Mouse (Mus musculus): Measurements from ENCODE around the gene Dnajc1. TPM values are rescaled to one million over a fixed set of nuclear protein-coding genes. Genes with fewer than 3 reads are reported as not detected.

Gene Dnajc1
- polyA plus RNA-seq (2015; fragmentation: Nextera tagmentation; extraction: Ambion mirVana), result 20.0 and 21.2 TPM in 2 replicates

DNA sequence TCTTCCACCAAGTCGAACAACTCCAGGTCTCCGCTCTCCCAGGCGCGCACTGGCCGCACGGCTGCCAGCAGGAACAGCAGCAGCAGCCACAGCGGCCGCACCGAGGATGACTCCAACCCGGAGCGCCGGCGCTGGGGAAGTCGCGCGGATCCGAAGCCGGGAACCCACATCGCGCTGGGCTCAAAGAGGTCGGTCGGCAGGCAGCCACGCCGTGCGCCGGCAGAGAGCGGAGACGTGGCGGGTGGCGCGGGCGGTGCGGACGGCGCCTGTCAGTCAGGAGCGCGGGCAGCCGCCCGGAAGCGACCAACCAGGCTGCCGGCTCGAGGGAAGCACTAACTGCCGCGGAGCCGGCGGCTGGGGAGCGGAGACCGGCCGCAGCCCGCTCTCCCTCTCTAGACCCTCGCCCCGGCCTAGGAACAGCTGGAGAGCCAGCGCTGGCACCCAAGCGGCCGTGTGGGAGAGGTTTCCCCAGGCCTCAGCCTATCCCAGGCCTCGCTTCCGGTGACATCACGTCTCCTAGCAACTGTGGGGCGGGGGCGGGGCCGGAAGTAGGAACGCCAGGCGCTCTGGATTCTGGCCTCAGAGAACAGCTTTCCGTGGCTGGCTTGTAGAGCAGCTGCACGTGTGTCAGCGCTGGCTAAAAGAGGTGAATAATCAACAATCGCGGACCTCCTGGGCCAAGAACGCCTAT lies at the start of gene Dnajc1:
Dnajc1 (minus strand) TSS at position 500 of the 691 bp plus-strand sequence.
- H3K4me3 ChIP-seq, result peak within 1 kb of the TSS; percentile 70
- no peaks in the 10 kb centered on the region for H3K36me3 ChIP-seq (replicated peaks)
- peak within 1 kb of the TSS; percentile 95 for H3K27ac ChIP-seq
- no peaks in the 10 kb centered on the region for H3K27me3 ChIP-seq (replicated peaks)
- WGBS, result under 1% methylated on average over 69 of the region's 69 CpGs
- H3K9ac ChIP-seq, result peak within 1 kb of the TSS; percentile 66
- ATAC-seq (replicated peaks), result peak; percentile 100
- peaks cover 18% of the 10 kb centered on the region for H3K4me1 ChIP-seq
- peak within 1 kb of the TSS; percentile 58 for H3K4me2 ChIP-seq
- no peaks in the 10 kb centered on the region for H3K9me3 ChIP-seq

DNA sequence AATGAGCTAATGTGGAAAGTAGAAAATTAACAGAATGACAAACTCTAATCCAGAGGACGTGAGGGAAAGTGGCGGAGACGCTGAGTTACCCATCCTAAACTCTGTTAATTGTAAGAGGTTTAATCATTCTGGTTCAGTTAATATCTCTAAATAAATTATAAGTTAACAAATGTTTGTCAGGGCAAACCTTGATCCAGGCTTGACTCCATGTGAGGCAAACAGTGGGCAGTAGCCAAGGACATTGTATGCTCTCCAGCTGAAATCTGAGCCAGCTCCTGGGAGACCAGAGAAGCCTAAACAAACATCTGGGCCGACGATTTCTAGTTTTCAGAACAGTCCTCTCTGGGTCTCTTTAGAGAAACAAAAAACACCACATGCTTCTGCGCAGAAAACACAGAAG lies 49.2 kb upstream of the Dnajc1 start:
- no peak overlapping the region for H3K4me3 ChIP-seq
- H3K9me3 ChIP-seq, result no peaks in the 10 kb centered on the region
- no peak for ATAC-seq (replicated peaks)
- H3K4me2 ChIP-seq, result no peak overlapping the region
- no peak overlapping the region for H3K27ac ChIP-seq
- 51% methylated on average over 6 of the region's 6 CpGs for WGBS
- no peak overlapping the region for H3K9ac ChIP-seq
- no peaks in the 10 kb centered on the region for H3K27me3 ChIP-seq (replicated peaks)
- no peaks in the 10 kb centered on the region for H3K36me3 ChIP-seq (replicated peaks)
- H3K4me1 ChIP-seq, result no peaks in the 10 kb centered on the region

DNA sequence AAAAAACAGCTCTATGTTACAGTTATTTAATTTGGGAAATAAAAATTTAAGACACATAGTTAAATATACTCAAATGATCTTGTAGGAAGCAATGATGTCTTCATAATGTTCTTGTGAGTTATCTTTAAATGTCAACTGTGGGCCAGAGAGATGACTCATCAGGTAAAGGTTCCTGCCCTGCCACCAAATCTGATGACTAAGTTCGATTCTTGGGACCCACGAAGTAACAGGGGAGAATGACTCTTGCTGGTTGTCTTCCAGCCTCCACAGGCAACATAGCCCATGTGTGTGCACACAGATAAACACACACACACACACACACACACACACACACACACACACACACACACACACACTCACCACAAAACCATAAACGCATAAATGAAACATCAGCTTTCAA lies 22.6 kb upstream of the Dnajc1 start:
- 95% methylated on average over 3 of the region's 3 CpGs for WGBS
- no peak for ATAC-seq (replicated peaks)
- no peak overlapping the region for H3K4me3 ChIP-seq
- H3K27me3 ChIP-seq (replicated peaks), result no peaks in the 10 kb centered on the region
- H3K4me2 ChIP-seq, result no peak overlapping the region
- H3K36me3 ChIP-seq (replicated peaks), result no peaks in the 10 kb centered on the region
- no peaks in the 10 kb centered on the region for H3K4me1 ChIP-seq
- H3K9ac ChIP-seq, result no peak overlapping the region
- H3K9me3 ChIP-seq, result no peaks in the 10 kb centered on the region
- H3K27ac ChIP-seq, result no peak overlapping the region

DNA sequence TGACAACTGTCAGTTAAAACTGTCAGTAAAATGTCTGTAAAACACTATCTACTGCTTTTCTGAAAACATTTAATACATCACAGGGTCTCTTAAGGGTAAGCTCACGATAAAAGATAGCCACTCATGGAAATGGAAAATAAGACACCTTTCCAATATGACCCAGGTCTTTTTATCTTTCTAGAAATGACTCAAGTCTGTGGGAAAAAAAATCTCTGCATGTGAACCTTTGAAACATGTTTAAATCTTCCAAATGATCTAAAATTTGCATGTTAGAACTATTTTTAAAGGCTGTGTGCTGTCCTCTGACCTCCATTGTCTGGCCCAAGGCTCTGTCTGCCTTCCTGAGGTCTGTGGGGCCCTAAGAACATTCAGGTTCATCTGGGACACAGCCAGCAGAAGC lies 11.0 kb upstream of the Dnajc1 start:
- no peak overlapping the region for H3K9ac ChIP-seq
- 85% methylated on average over 1 of the region's 1 CpGs for WGBS

DNA sequence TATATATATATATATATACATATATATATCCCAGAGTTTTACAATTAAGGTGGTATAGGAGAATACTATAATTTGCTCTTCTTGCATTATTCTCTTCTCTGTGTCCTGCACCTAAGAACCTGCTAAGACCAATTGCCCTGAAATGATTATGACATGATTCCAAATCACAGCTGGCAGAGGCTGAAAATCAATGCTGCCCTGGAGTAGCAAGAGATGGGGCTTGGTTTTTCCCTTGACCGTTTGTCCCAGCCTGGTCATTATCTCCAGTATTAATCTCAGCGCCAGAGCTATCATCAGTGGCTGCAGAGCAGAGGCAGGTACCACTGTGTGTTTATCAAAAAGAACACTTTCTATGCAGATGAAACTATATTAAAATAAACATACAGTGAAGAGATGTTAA lies 9.1 kb upstream of the Dnajc1 start:
- Histone ChIP-seq H3K9ac (no peak overlapping the region), H3K4me3 (no peak overlapping the region), H3K4me2 (no peak overlapping the region), H3K36me3 (replicated peaks) (no peaks in the 10 kb centered on the region), H3K4me1 (no peaks in the 10 kb centered on the region), H3K27me3 (replicated peaks) (no peaks in the 10 kb centered on the region), H3K9me3 (no peaks in the 10 kb centered on the region), H3K27ac (no peak overlapping the region)
- ATAC-seq (replicated peaks), result no peak
- 85% methylated on average over 2 of the region's 2 CpGs for WGBS

More for the DNA sequence above, 11.0 kb upstream of the Dnajc1 start:
- no peak overlapping the region for H3K4me3 ChIP-seq
- no peaks in the 10 kb centered on the region for H3K27me3 ChIP-seq (replicated peaks)
- H3K27ac ChIP-seq, result no peak overlapping the region
- ATAC-seq (replicated peaks), result no peak
- H3K4me2 ChIP-seq, result no peak overlapping the region
- no peaks in the 10 kb centered on the region for H3K36me3 ChIP-seq (replicated peaks)
- H3K9me3 ChIP-seq, result no peaks in the 10 kb centered on the region
- H3K4me1 ChIP-seq, result no peaks in the 10 kb centered on the region

DNA sequence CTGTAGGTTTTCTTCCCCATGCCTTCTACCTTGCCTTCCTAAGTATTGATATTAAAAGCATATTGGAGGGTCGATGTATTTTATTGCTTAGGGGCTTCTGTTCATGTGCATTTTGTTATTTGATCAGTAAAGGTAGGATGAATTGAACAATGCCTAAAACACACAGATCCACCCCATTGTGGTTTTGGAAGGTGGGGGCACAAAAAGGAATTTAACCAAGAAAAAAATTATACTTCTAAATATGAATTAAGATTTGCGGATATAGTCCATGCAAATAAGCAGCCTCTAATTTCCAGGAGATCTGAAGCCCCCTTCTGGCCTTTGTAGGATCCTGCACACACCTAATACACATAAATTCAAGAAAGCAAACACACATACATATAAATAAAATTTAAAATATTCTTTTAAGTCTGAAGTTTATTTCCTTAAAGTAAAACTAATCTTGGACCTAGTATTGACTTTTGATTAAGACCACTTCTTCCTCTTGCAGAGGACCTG lies 441 bp upstream of the Dnajc1 start:
- Histone ChIP-seq H3K27me3 (replicated peaks) (no peaks in the 10 kb centered on the region), H3K4me3 (peak overlapping the region; percentile 70), H3K4me2 (peak overlapping the region; percentile 58), H3K36me3 (replicated peaks) (no peaks in the 10 kb centered on the region), H3K27ac (peak overlapping the region; percentile 95), H3K9me3 (no peaks in the 10 kb centered on the region), H3K4me1 (peaks cover 18% of the 10 kb centered on the region), H3K9ac (peak overlapping the region; percentile 40; the same call in 1 of the 2 replicates)
- ATAC-seq (replicated peaks), result peak; percentile 29
- WGBS, result 71% methylated on average over 2 of the region's 2 CpGs

DNA sequence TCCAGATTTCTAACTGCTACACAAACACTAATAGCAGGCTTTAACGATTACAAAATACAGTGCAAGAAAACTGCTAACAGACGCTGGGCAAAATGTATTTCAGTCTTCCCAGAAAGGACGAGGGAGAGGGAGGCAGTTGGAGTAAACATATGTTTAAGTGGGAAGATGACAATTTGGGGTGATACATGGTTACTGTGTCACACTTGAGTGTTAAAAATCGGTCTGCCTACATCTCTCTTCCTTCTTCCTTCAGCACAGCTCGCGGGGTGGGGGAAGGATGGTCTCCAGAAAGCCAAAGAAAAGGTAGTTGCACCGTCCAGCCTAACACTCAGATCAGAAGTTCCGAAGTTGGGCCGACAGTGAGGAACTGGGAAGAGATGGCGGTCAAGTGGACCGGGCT lies 769 bp downstream of the Dnajc1 start:
- Histone ChIP-seq H3K36me3 (replicated peaks) (no peaks in the 10 kb centered on the region), H3K9me3 (no peaks in the 10 kb centered on the region), H3K4me2 (peak overlapping the region; percentile 58), H3K27me3 (replicated peaks) (no peaks in the 10 kb centered on the region), H3K4me1 (peaks cover 18% of the 10 kb centered on the region), H3K4me3 (peak overlapping the region; percentile 70), H3K27ac (peak overlapping the region; percentile 95), H3K9ac (peak overlapping the region; percentile 66)
- no peak for ATAC-seq (replicated peaks)
- under 1% methylated on average over 11 of the region's 11 CpGs for WGBS

DNA sequence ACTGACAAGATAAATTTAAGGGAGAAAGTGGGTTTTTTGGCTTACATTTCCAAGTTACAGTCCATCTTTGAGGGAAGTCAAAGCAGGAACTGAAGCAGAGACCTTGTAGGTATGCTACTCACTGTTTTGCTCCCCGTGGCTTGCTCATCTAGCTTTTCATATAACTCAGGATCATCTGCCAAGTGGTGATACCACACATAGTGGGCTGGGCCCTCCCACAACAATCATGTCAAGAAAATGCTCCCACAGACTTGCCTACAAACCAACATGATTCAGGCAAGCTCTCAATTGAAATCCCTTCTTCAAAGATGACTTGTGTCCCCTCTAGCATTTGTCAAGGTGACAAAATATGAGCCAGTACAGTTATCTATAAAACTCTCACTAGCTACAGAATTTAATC lies 3.0 kb downstream of the Dnajc1 start:
- 87% methylated on average over 1 of the region's 1 CpGs for WGBS
- Histone ChIP-seq H3K9me3 (no peaks in the 10 kb centered on the region), H3K27ac (no peak overlapping the region), H3K9ac (no peak overlapping the region), H3K4me1 (peaks cover 18% of the 10 kb centered on the region), H3K27me3 (replicated peaks) (no peaks in the 10 kb centered on the region), H3K36me3 (replicated peaks) (no peaks in the 10 kb centered on the region), H3K4me2 (no peak overlapping the region), H3K4me3 (no peak overlapping the region)
- ATAC-seq (replicated peaks), result no peak

DNA sequence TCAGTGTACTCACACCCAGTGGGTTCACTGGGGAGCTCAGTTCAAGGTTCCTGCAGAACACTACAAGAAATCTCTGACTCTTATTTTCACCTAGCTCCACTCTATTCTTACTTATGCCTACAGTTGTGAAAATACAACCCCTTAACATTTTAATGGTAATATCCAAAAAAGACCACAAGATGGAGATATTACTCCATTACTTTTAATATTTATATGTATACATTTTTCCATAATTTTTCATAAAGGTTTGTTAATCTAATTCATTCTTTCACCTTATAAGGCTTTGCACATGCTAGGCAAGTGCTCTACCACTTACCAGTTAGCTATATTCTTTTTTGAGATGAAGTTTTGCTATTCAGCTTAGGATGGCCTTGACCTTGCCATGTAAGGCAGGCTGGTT lies 11.0 kb downstream of the Dnajc1 start:
- peak; percentile 24; the same call in 1 of the 2 replicates for ATAC-seq (replicated peaks)
- no peaks in the 10 kb centered on the region for H3K27me3 ChIP-seq (replicated peaks)
- H3K4me3 ChIP-seq, result no peak overlapping the region
- no peak overlapping the region for H3K27ac ChIP-seq
- H3K9ac ChIP-seq, result no peak overlapping the region
- H3K36me3 ChIP-seq (replicated peaks), result no peaks in the 10 kb centered on the region
- H3K4me2 ChIP-seq, result no peak overlapping the region
- H3K4me1 ChIP-seq, result no peaks in the 10 kb centered on the region
- H3K9me3 ChIP-seq, result no peaks in the 10 kb centered on the region

DNA sequence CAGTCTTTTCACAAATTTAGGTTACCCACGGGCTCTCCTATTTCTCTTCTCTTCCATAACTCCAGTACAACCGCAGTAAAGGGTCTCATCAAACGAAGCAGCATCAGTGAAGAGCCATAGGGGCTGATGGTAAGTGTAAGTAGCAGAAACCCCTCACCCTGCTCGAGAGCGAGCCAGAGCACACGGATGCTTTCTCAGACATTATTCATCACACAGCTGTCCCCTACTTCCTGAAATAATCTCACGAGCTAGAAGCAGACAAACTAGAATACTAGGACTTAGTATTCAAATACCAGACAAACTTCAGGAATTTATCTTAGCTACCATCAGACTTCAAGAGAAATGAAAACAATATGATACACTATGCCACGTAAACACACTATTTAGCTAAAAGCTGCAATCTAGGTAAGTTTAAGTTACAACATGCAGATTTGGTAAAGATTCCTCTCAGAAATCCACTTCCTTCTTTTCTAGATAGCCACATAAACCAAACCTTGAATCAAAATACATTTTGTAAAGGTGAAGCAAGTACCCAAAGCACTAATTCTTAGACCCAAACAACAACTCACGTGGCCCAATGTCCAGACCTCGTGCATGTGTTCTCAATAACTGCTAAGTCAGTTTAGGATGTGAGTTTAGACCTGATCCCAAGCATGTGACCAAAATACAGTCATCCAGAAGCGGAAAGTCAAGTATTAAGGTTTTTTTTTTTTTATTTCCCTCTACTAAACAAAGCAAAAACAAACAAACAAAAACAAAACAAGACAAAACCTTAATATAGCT lies 20.0 kb downstream of the Dnajc1 start:
- no peaks in the 10 kb centered on the region for H3K9me3 ChIP-seq
- H3K36me3 ChIP-seq (replicated peaks), result no peaks in the 10 kb centered on the region
- H3K4me2 ChIP-seq, result no peak overlapping the region
- no peak overlapping the region for H3K27ac ChIP-seq
- H3K27me3 ChIP-seq (replicated peaks), result no peaks in the 10 kb centered on the region
- no peaks in the 10 kb centered on the region for H3K4me1 ChIP-seq
- no peak for ATAC-seq (replicated peaks)
- no peak overlapping the region for H3K4me3 ChIP-seq
- 79% methylated on average over 11 of the region's 11 CpGs for WGBS
- H3K9ac ChIP-seq, result no peak overlapping the region

DNA sequence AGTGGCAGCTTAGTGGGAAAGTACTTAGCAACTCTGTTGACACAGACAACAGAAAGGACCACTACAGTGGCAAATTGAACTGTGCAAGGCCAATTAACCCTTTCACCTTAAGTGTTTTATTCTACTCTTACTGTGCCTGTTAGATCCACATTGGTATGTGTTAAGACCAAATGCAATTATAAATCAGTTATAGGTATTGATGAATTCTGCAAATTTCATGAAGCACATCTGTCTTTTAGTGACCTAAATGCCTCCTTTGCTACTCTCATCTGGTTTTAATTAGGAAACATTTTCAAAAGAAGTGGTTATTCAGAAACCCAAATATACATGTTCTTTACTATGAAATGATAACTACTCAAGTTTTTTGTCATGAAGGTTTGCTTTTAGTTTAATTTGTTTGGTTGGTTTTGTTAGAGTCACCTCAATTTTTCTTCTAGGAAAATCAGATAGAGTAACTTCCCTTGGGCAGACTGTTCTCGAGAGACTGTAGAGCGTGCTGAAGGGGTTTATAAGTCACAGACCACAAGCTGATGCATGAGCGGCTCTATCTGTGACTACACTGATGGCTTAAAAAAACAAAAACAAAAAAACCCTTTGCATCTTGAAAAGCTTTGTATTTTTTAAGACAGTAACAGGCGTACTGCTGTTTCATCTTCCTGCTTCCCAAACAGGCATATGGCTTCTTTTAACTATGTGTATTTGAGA lies 21.7 kb downstream of the Dnajc1 start:
- Histone ChIP-seq H3K9me3 (no peaks in the 10 kb centered on the region), H3K36me3 (replicated peaks) (no peaks in the 10 kb centered on the region), H3K4me3 (no peak overlapping the region), H3K27me3 (replicated peaks) (no peaks in the 10 kb centered on the region), H3K4me2 (no peak overlapping the region), H3K9ac (no peak overlapping the region), H3K27ac (no peak overlapping the region), H3K4me1 (no peaks in the 10 kb centered on the region)
- ATAC-seq (replicated peaks), result no peak
- 74% methylated on average over 4 of the region's 4 CpGs for WGBS

DNA sequence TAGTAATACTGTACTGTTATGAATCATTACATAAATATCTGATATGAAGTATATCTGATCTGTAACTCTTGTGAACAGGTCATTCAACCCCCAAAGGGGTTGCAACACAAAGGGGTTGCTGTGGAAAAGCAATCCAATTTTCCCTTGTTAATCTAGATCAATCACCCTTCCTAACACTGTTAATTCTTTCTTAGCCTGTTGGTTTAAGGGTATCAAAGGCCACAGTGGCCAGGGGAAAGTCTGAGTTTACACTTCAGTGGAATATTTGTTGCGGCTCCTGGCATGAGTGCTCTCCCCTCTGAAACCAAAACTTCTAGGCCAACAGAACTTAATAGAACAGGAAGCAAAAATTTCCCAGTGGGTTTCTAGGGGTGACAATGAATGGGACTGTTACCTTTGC lies 28.2 kb downstream of the Dnajc1 start:
- WGBS, result 79% methylated on average over 1 of the region's 1 CpGs

More for the DNA sequence above, 28.2 kb downstream of the Dnajc1 start:
- Histone ChIP-seq H3K4me1 (no peaks in the 10 kb centered on the region), H3K4me2 (no peak overlapping the region), H3K27me3 (replicated peaks) (no peaks in the 10 kb centered on the region), H3K9ac (no peak overlapping the region), H3K9me3 (no peaks in the 10 kb centered on the region), H3K27ac (no peak overlapping the region), H3K36me3 (replicated peaks) (no peaks in the 10 kb centered on the region), H3K4me3 (no peak overlapping the region)
- no peak for ATAC-seq (replicated peaks)
